Comparison of ENCODE assay signal across 8 mouse cellular contexts in the genomic region with DNA sequence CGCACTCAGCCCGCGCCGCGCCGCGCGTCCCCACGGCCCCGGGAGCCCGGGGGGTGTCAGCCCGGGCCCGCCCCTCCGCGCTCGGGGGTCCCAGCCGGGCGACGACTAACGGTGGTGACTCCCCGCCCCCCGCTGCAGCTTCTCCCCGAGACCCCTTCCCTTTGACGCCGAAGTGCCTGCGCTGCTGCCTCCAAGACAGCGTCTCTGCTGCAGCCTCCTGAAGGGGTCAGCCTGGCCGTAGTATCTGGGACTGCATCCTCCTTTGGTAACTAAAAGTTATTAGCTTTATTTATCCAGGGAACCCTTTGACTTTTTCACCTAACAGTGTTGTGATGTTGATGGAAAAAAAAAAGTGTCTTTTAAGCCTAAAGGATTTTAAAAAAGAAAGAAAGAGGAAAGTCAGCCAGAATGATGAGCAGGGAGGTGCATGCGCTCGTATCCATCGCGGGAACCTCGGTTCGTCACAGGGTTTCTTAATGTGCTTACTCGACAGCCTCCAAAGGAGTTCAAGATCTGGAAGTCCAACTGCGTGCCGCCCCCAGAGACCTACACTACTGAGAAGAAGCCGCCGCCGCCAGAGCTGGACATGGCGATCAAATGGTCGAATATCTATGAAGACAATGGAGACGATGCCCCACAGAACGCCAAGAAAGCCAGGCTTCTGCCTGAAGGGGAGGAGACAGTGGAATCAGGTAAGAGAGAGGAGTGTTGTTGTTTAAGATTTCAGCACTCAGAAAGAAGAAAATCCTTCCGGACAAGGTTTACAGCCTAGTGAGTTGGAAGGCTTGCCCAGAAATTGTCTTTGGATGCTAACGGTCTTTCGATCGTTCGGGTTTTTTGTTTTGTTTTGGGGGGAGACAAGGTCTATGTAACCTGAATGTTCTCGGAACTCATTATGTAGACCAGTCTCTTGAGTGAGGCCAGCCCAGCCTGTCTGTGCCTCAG. TPM values are rescaled to one million over a fixed set of nuclear protein-coding genes. Genes with fewer than 3 reads are reported as not detected.
DNase-seq lines count a peak whose midpoint lies in the region; ATAC-seq and TF ChIP-seq lines count a peak whose summit lies in the region.

No protein-coding gene starts in this region.

- no peak; the same call in none of the 2 replicates for ATAC-seq in forebrain, embryonic 11.5 days (replicated peaks; ENCODE audit: low FRiP score)
- peak; percentile 46 for ATAC-seq in midbrain, embryonic 16.5 days
- no peak for ATAC-seq in inflammation-experienced regulatory T-cells, adult 6 months

- no peaks in the 10 kb centered on the region for H3K9me3 ChIP-seq in forebrain, embryonic 11.5 days (ENCODE audit: control insufficient read depth, low read length)
- H3K9me3 ChIP-seq in midbrain, embryonic 16.5 days (replicated peaks; ENCODE audit: control insufficient read depth, low read length, poor library complexity, severe bottlenecking) = no peaks in the 10 kb centered on the region

- WGBS in bone marrow, adult 2 months = 20% methylated on average over 50 of the region's 50 CpGs
- 23% methylated on average over 47 of the region's 50 CpGs for WGBS in forebrain, embryonic 11.5 days
- WGBS in midbrain, embryonic 16.5 days = 22% methylated on average over 41 of the region's 50 CpGs

- peak overlapping the region; percentile 99 for H3K4me3 ChIP-seq in left cerebral cortex, adult 2 months
- peak overlapping the region; percentile 96 for H3K4me3 ChIP-seq in bone marrow, adult 2 months (replicated peaks; ENCODE audit: control insufficient read depth, low read depth, low read length)
- peak overlapping the region; percentile 97 for H3K4me3 ChIP-seq in forebrain, embryonic 11.5 days (ENCODE audit: low read depth, low read length)
- H3K4me3 ChIP-seq in midbrain, embryonic 16.5 days (ENCODE audit: low read depth, low read length) = peak overlapping the region; percentile 98

- peaks cover 5% of the 10 kb centered on the region; the same call in 1 of the 2 replicates for H3K4me1 ChIP-seq in bone marrow, adult 2 months (ENCODE audit: control insufficient read depth, insufficient read depth, low read length)
- H3K4me1 ChIP-seq in forebrain, embryonic 11.5 days (replicated peaks; ENCODE audit: control insufficient read depth, insufficient read depth, low read length) = peaks cover 8% of the 10 kb centered on the region
- peaks cover 25% of the 10 kb centered on the region for H3K4me1 ChIP-seq in midbrain, embryonic 16.5 days (ENCODE audit: control insufficient read depth, insufficient read depth, low read length)

- H3K36me3 ChIP-seq in forebrain, embryonic 11.5 days (ENCODE audit: control insufficient read depth, insufficient read depth, low read length) = no peaks in the 10 kb centered on the region; the same call in 1 of the 2 replicates
- H3K36me3 ChIP-seq in midbrain, embryonic 16.5 days (ENCODE audit: control insufficient read depth, insufficient read depth, low read length) = 0 out of 2 replicates have a peak, but pooled peaks cover 2% of the 10 kb centered on the region

- H3K9ac ChIP-seq in forebrain, embryonic 11.5 days (ENCODE audit: low read length) = peak overlapping the region; percentile 69
- H3K9ac ChIP-seq in midbrain, embryonic 16.5 days (ENCODE audit: low read depth, low read length) = peak overlapping the region; percentile 73

- TF ChIP-seq CTCF in left cerebral cortex, adult 2 months (IDR thresholded peaks at IDR 0.05) = no peak; the same call in 1 of the 2 replicates
- TF ChIP-seq CTCF in bone marrow, adult 2 months (IDR thresholded peaks at IDR 0.05; ENCODE audit: control insufficient read depth, insufficient read depth, low read length) = no peak

- H3K27me3 ChIP-seq in forebrain, embryonic 11.5 days (ENCODE audit: control insufficient read depth, insufficient read depth, low read length) = no peaks in the 10 kb centered on the region
- no peaks in the 10 kb centered on the region for H3K27me3 ChIP-seq in midbrain, embryonic 16.5 days (ENCODE audit: control insufficient read depth, insufficient read depth, low read depth, low read length)

- intact Hi-C loops in left cerebral cortex, adult 2 months (cut with DNase I) = no loop called here
- intact Hi-C loops in left cerebral cortex, postnatal 25 days (cut with DNase I) = no loop called here

- DNase-seq in left cerebral cortex, adult 2 months (ENCODE audit: extremely low spot score in 1 of 2, low spot score in 2 of 2) = no peak
- no peak for DNase-seq in left cerebral cortex, postnatal 25 days (ENCODE audit: low spot score in 2 of 2)
- no peak for DNase-seq in forebrain, embryonic 11.5 days (ENCODE audit: low spot score)
- DNase-seq in kidney, postnatal 10 days = peak; percentile 40
- no peak for DNase-seq in layer of hippocampus, adult 11-12 months (ENCODE audit: low spot score)

- H3K27ac ChIP-seq in left cerebral cortex, adult 2 months = no peak overlapping the region
- H3K27ac ChIP-seq in bone marrow, adult 2 months (ENCODE audit: control insufficient read depth, insufficient read depth, low read depth, low read length, poor library complexity) = no peak overlapping the region; the same call in 1 of the 2 replicates
- no peak overlapping the region for H3K27ac ChIP-seq in forebrain, embryonic 11.5 days (ENCODE audit: low read depth, low read length)
- H3K27ac ChIP-seq in midbrain, embryonic 16.5 days (ENCODE audit: low read length) = peak overlapping the region; percentile 64

- H3K4me2 ChIP-seq in forebrain, embryonic 11.5 days (ENCODE audit: low read depth, low read length, severe bottlenecking) = peak overlapping the region; percentile 61
- peak overlapping the region; percentile 82 for H3K4me2 ChIP-seq in midbrain, embryonic 16.5 days (ENCODE audit: low read length)

- no peak for TF ChIP-seq POLR2A in bone marrow, adult 2 months (IDR thresholded peaks at IDR 0.05; ENCODE audit: borderline replicate concordance, control insufficient read depth, low read depth, low read length)

RNA-seq across cellular contexts. Expression of a gene that starts 0.9 kb away (rescaled TPM):
- total RNA-seq in left cerebral cortex, adult 2 months (2021) = 10 to 100 TPM; 35.8 to 37.5 TPM
- total RNA-seq in left cerebral cortex, postnatal 25 days (2021) = 10 to 100 TPM; 35.7 to 45.1 TPM
- polyA plus RNA-seq in bone marrow, adult 2 months (2011; ENCODE audit: insufficient read depth, insufficient read length, low replicate concordance, missing spikeins) = 14.4 and 34.3 TPM in 2 replicates
- polyA plus RNA-seq in forebrain, embryonic 11.5 days (2014; fragmentation: Nextera tagmentation; extraction: Ambion mirVana) = 57.6 and 59.5 TPM in 2 replicates
- polyA plus RNA-seq in midbrain, embryonic 16.5 days (2015; fragmentation: Nextera tagmentation; extraction: Ambion mirVana) = 88.2 and 96.1 TPM in 2 replicates
- polyA plus RNA-seq in inflammation-experienced regulatory T-cells, adult 6 months (2017; shearing (Covaris generic)) = 10 to 100 TPM; 13.8 to 21.9 (median 20.6) TPM

RNA-seq across cellular contexts. Expression of a gene that starts 16.1 kb away (rescaled TPM):
- 10 to 100 TPM; 15.2 TPM for total RNA-seq in left cerebral cortex, adult 2 months (2021)
- total RNA-seq in left cerebral cortex, postnatal 25 days (2021) = 10 to 100 TPM; 13.0 to 13.7 TPM
- polyA plus RNA-seq in bone marrow, adult 2 months (2011; ENCODE audit: insufficient read depth, insufficient read length, low replicate concordance, missing spikeins) = 8.8 and 14.2 TPM in 2 replicates
- 52.0 and 55.4 TPM in 2 replicates for polyA plus RNA-seq in forebrain, embryonic 11.5 days (2014; fragmentation: Nextera tagmentation; extraction: Ambion mirVana)
- polyA plus RNA-seq in midbrain, embryonic 16.5 days (2015; fragmentation: Nextera tagmentation; extraction: Ambion mirVana) = 30.2 and 32.6 TPM in 2 replicates
- 10 to 100 TPM; 52.3 to 61.9 (median 55.5) TPM for polyA plus RNA-seq in inflammation-experienced regulatory T-cells, adult 6 months (2017; shearing (Covaris generic))

RNA-seq across cellular contexts. Expression of a gene that starts 49.0 kb away (rescaled TPM):
- total RNA-seq in left cerebral cortex, adult 2 months (2021) = 1 to 10 TPM; 2.8 to 3.4 TPM
- 1 to 10 TPM; 2.7 to 3.8 TPM for total RNA-seq in left cerebral cortex, postnatal 25 days (2021)
- 0.49 and 2.1 TPM in 2 replicates for polyA plus RNA-seq in bone marrow, adult 2 months (2011; ENCODE audit: insufficient read depth, insufficient read length, low replicate concordance, missing spikeins)
- polyA plus RNA-seq in forebrain, embryonic 11.5 days (2014; fragmentation: Nextera tagmentation; extraction: Ambion mirVana) = 1.6 and 2.0 TPM in 2 replicates
- 0.55 and 0.68 TPM in 2 replicates for polyA plus RNA-seq in midbrain, embryonic 16.5 days (2015; fragmentation: Nextera tagmentation; extraction: Ambion mirVana)
- polyA plus RNA-seq in inflammation-experienced regulatory T-cells, adult 6 months (2017; shearing (Covaris generic)) = under 1 TPM in 1 of 3 experiments, not detected in 2; 0.13 TPM
